ENCODE assay signal across 8 mouse cellular contexts in the genomic region with DNA sequence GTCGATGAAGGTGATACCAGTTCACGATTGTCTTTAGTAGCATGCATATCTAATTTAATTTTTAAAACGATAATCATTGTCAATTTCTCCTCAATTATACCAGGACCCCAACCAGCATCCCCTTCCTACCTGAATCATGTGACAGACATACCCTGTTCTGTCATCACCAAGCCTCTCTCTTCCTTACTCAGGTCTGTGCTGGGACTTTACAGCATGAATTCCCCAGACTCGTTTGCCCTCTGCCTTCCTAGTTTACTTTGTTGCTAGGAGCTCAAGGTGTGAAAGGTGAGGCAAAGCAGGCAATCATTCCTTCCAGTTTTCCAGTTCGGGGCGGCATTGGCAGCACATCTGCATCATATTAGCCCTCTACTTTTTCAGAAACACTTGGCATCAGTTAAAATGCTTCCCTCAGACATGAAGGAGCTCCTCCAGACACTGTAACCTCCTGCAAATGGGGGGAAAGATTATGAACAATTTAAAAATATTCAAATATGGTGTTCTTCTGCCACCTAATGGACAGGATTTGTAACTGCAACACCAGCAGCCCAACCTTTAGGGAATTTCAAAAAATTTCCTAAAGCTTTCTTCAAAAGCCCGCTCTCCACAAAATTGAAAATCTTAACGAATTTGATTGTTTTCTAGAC. TPM values are rescaled to one million over a fixed set of nuclear protein-coding genes. Genes with fewer than 3 reads are reported as not detected.
DNase-seq lines count a peak whose midpoint lies in the region; ATAC-seq and TF ChIP-seq lines count a peak whose summit lies in the region.

No protein-coding gene starts in this region.

- H3K9ac ChIP-seq in intestine, embryonic 14.5 days (ENCODE audit: low read length) = no peak overlapping the region
- H3K9ac ChIP-seq in intestine, embryonic 16.5 days (ENCODE audit: low read depth, low read length) = no peak overlapping the region
- H3K9ac ChIP-seq in neural tube, embryonic 11.5 days (ENCODE audit: low read length) = no peak overlapping the region
- no peak overlapping the region for H3K9ac ChIP-seq in heart, embryonic 11.5 days (ENCODE audit: low read depth, low read length)

- WGBS in intestine, embryonic 14.5 days = 44% methylated on average over 8 of the region's 8 CpGs
- WGBS in intestine, embryonic 16.5 days = 47% methylated on average over 8 of the region's 8 CpGs
- 58% methylated on average over 8 of the region's 8 CpGs for WGBS in neural tube, embryonic 11.5 days
- 47% methylated on average over 8 of the region's 8 CpGs for WGBS in heart, embryonic 11.5 days (ENCODE audit: insufficient replicate concordance)

- peak; percentile 62 for DNase-seq in intestine, embryonic 14.5 days (ENCODE audit: low spot score)
- DNase-seq in hindlimb bud, embryonic 11.5 days (ENCODE audit: extremely low spot score, low read depth, low spot score) = peak; percentile 41
- DNase-seq in neural tube, embryonic 11.5 days (ENCODE audit: low spot score) = peak; percentile 23
- no peak for DNase-seq in urinary bladder, postnatal 25 days (ENCODE audit: low spot score)

- H3K36me3 ChIP-seq in intestine, embryonic 14.5 days (ENCODE audit: control insufficient read depth, insufficient read depth, low read length) = no peaks in the 10 kb centered on the region
- no peaks in the 10 kb centered on the region for H3K36me3 ChIP-seq in intestine, embryonic 16.5 days (ENCODE audit: control insufficient read depth, insufficient read depth, low read length)
- H3K36me3 ChIP-seq in neural tube, embryonic 11.5 days (ENCODE audit: control insufficient read depth, insufficient read depth, low read length) = no peaks in the 10 kb centered on the region
- no peaks in the 10 kb centered on the region for H3K36me3 ChIP-seq in heart, embryonic 11.5 days (ENCODE audit: control insufficient read depth, insufficient read depth, low read length)

- no peak for TF ChIP-seq POLR2A in cortical plate, adult 2 months (IDR thresholded peaks at IDR 0.05; ENCODE audit: extremely low read depth, insufficient read depth, low read length)

- H3K4me3 ChIP-seq in intestine, embryonic 14.5 days (ENCODE audit: low read depth, low read length) = no peak overlapping the region
- H3K4me3 ChIP-seq in intestine, embryonic 16.5 days (ENCODE audit: low read length) = no peak overlapping the region
- H3K4me3 ChIP-seq in cortical plate, adult 2 months (ENCODE audit: insufficient read depth, low read length) = no peak overlapping the region
- H3K4me3 ChIP-seq in neural tube, embryonic 11.5 days (ENCODE audit: low read depth, low read length) = no peak overlapping the region
- no peak overlapping the region for H3K4me3 ChIP-seq in heart, embryonic 11.5 days (ENCODE audit: low read depth, low read length)

- no peaks in the 10 kb centered on the region for H3K27me3 ChIP-seq in intestine, embryonic 14.5 days (replicated peaks; ENCODE audit: control insufficient read depth, insufficient read depth, low read length)
- H3K27me3 ChIP-seq in intestine, embryonic 16.5 days (replicated peaks; ENCODE audit: control insufficient read depth, insufficient read depth, low read length) = no peaks in the 10 kb centered on the region
- no peaks in the 10 kb centered on the region for H3K27me3 ChIP-seq in neural tube, embryonic 11.5 days (ENCODE audit: control insufficient read depth, insufficient read depth, low read length)
- no peaks in the 10 kb centered on the region for H3K27me3 ChIP-seq in heart, embryonic 11.5 days (ENCODE audit: control insufficient read depth, insufficient read depth, low read length)

- no peak for ATAC-seq in intestine, embryonic 14.5 days (replicated peaks; ENCODE audit: low FRiP score, low TSS enrichment, low read depth)
- ATAC-seq in intestine, embryonic 16.5 days = no peak; the same call in 1 of the 2 replicates
- peak; percentile 56 for ATAC-seq in CD4-positive, CD25-positive, alpha-beta regulatory T cell, adult 4 months
- peak; percentile 60 for ATAC-seq in neural tube, embryonic 11.5 days (ENCODE audit: insufficient read depth, low FRiP score, low TSS enrichment)
- no peak for ATAC-seq in heart, embryonic 11.5 days (replicated peaks; ENCODE audit: insufficient number of reproducible peaks, low FRiP score, low TSS enrichment)

- no peak overlapping the region for H3K4me2 ChIP-seq in intestine, embryonic 14.5 days (ENCODE audit: low read length)
- no peak overlapping the region for H3K4me2 ChIP-seq in intestine, embryonic 16.5 days (ENCODE audit: low read depth, low read length)
- no peak overlapping the region for H3K4me2 ChIP-seq in neural tube, embryonic 11.5 days (ENCODE audit: low read depth)
- no peak overlapping the region for H3K4me2 ChIP-seq in heart, embryonic 11.5 days

- no peaks in the 10 kb centered on the region for H3K4me1 ChIP-seq in intestine, embryonic 14.5 days (replicated peaks; ENCODE audit: control insufficient read depth, insufficient read depth, low read length)
- H3K4me1 ChIP-seq in intestine, embryonic 16.5 days (ENCODE audit: control insufficient read depth, insufficient read depth, low read length) = 0 out of 2 replicates have a peak, but pooled peaks cover 3% of the 10 kb centered on the region
- H3K4me1 ChIP-seq in cortical plate, adult 2 months (ENCODE audit: control insufficient read depth, insufficient read depth, low read length) = peaks cover 4% of the 10 kb centered on the region
- H3K4me1 ChIP-seq in neural tube, embryonic 11.5 days (ENCODE audit: control insufficient read depth, insufficient read depth, low read length) = no peaks in the 10 kb centered on the region
- no peaks in the 10 kb centered on the region for H3K4me1 ChIP-seq in heart, embryonic 11.5 days (ENCODE audit: control insufficient read depth, insufficient read depth, low read length)

- H3K27ac ChIP-seq in intestine, embryonic 14.5 days (ENCODE audit: low read depth) = no peak overlapping the region
- H3K27ac ChIP-seq in intestine, embryonic 16.5 days (ENCODE audit: low read length) = no peak overlapping the region
- no peak overlapping the region for H3K27ac ChIP-seq in cortical plate, adult 2 months (ENCODE audit: insufficient read depth, low read length)
- no peak overlapping the region for H3K27ac ChIP-seq in neural tube, embryonic 11.5 days (ENCODE audit: low read depth, low read length)
- no peak overlapping the region for H3K27ac ChIP-seq in heart, embryonic 11.5 days (ENCODE audit: low read depth, low read length)

- TF ChIP-seq CTCF in cortical plate, adult 2 months (IDR thresholded peaks at IDR 0.05; ENCODE audit: extremely low read depth, insufficient read depth, low read length) = peak; percentile 31; the same call in 1 of the 2 replicates

- no peaks in the 10 kb centered on the region for H3K9me3 ChIP-seq in intestine, embryonic 14.5 days (ENCODE audit: control insufficient read depth, low read length)
- H3K9me3 ChIP-seq in intestine, embryonic 16.5 days (ENCODE audit: control insufficient read depth, low read length) = no peaks in the 10 kb centered on the region
- no peaks in the 10 kb centered on the region for H3K9me3 ChIP-seq in neural tube, embryonic 11.5 days (ENCODE audit: control insufficient read depth, low read length)
- no peaks in the 10 kb centered on the region for H3K9me3 ChIP-seq in heart, embryonic 11.5 days (replicated peaks; ENCODE audit: control insufficient read depth, low read length)

RNA-seq across cellular contexts. Expression of a gene that starts 36.3 kb away (rescaled TPM):
- 0.65 and 1.1 TPM in 2 replicates for polyA plus RNA-seq in intestine, embryonic 14.5 days (2014; fragmentation: Nextera tagmentation; extraction: Ambion mirVana)
- 1.8 and 2.2 TPM in 2 replicates for polyA plus RNA-seq in intestine, embryonic 16.5 days (2015; fragmentation: Nextera tagmentation; extraction: Ambion mirVana)
- polyA plus RNA-seq in CD4-positive, CD25-positive, alpha-beta regulatory T cell, adult 4 months (2017; shearing (Covaris generic)) = not detected
- polyA plus RNA-seq in cortical plate, adult 2 months (2012; rRNA removed) = 0.46 and 0.47 TPM in 2 replicates
- polyA plus RNA-seq in neural tube, embryonic 11.5 days (2014; fragmentation: Nextera tagmentation; extraction: Ambion mirVana) = 0.22 and 0.31 TPM in 2 replicates
- 0.13 and 0.38 TPM in 2 replicates for polyA plus RNA-seq in heart, embryonic 11.5 days (2014; fragmentation: Nextera tagmentation; extraction: Ambion mirVana)

RNA-seq across cellular contexts. Expression of a gene that starts 49.4 kb away (rescaled TPM):
- polyA plus RNA-seq in intestine, embryonic 14.5 days (2014; fragmentation: Nextera tagmentation; extraction: Ambion mirVana) = 255 and 257 TPM in 2 replicates
- polyA plus RNA-seq in intestine, embryonic 16.5 days (2015; fragmentation: Nextera tagmentation; extraction: Ambion mirVana) = 324 and 327 TPM in 2 replicates
- polyA plus RNA-seq in CD4-positive, CD25-positive, alpha-beta regulatory T cell, adult 4 months (2017; shearing (Covaris generic)) = 100 to 1,000 TPM; 607 to 653 TPM
- 108 and 124 TPM in 2 replicates for polyA plus RNA-seq in cortical plate, adult 2 months (2012; rRNA removed)
- polyA plus RNA-seq in neural tube, embryonic 11.5 days (2014; fragmentation: Nextera tagmentation; extraction: Ambion mirVana) = 169 and 171 TPM in 2 replicates
- 263 and 279 TPM in 2 replicates for polyA plus RNA-seq in heart, embryonic 11.5 days (2014; fragmentation: Nextera tagmentation; extraction: Ambion mirVana)

Comparison
In these comparisons a context has a peak if more than half of its experiments do, and no peak if none do; other contexts are left out.
1. ATAC-seq: peak in CD4-positive, CD25-positive, alpha-beta regulatory T cell, adult 4 months (single experiment) and neural tube, embryonic 11.5 days (single experiment); none in intestine, embryonic 14.5 days (single experiment), intestine, embryonic 16.5 days (single experiment) and heart, embryonic 11.5 days (single experiment).